In the genomic region with DNA sequence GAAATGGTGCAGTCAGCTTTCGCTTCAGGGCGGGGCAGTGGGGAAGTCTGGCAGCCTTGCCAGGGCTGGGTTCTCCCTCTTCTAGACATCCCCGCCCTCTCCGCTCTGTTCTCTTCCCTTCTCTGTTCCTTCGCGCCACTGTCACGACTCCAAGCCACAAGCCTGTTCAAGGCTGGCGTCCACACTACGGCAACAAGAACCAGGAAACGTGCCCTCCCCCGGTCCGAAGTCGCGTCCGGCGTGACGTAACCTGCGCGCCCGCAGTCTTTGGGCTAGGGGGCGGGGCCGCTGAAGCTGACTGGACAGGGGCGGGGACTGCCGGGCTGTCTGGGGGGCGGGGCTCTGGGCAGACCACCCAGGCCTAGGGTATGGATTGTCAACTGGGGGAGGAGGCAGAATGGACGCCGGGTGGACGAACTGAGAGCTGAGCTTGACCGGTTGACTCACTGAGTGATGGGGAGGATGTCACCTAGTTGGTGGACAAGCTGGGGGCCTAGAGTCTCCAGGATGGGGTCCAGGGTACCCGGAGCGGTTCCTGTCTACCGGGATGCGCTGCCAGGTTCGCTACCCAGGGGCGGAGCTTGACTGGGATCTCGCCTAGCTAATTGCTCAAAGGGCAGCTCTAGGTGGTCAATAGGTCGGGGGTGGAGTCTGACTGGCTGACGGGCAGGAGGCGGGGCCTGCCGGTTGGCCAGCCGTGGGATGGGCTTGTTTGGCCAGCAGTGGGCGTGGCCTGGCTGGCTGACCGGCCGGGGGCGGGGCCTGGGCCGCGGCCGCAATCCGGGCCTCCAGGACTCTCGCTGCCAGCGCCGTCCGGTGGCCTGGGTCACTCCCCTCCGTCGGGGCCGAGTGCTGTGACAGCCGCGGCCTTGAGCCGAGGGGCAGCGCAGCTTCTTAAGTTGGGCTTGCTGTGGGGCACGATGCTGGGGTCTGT, we compare ENCODE assay signal across 8 mouse cellular contexts. TPM values are rescaled to one million over a fixed set of nuclear protein-coding genes. Genes with fewer than 3 reads are reported as not detected.
DNase-seq lines count a peak whose midpoint lies in the region; ATAC-seq and TF ChIP-seq lines count a peak whose summit lies in the region.

A gene (plus strand): TSS at position 337 of the 934 bp plus-strand sequence.

- ATAC-seq in activated CD4-positive, CD25-positive, alpha-beta regulatory T cell, adult 4 months: peak; percentile 80
- peak; percentile 84 for ATAC-seq in megakaryocyte progenitor cell, adult 5-6 weeks (replicated peaks; ENCODE audit: poor library complexity)

- H3K4me3 ChIP-seq in cortical plate, adult 2 months (ENCODE audit: insufficient read depth, low read length): peak within 1 kb of the TSS; percentile 70

- H3K27ac ChIP-seq in cortical plate, adult 2 months (ENCODE audit: insufficient read depth, low read length): peak within 1 kb of the TSS; percentile 82

- peaks cover 2% of the 10 kb centered on the region; the same call in 1 of the 2 replicates for H3K4me1 ChIP-seq in cortical plate, adult 2 months (ENCODE audit: control insufficient read depth, insufficient read depth, low read length)

- TF ChIP-seq CTCF in cortical plate, adult 2 months (IDR thresholded peaks at IDR 0.05; ENCODE audit: extremely low read depth, insufficient read depth, low read length): no peak

- DNase-seq in gastrocnemius, postnatal 10 days: peak; percentile 98
- peak; percentile 79 for DNase-seq in induced T-regulatory cell, adult 2 months (ENCODE audit: low read depth)
- peak; percentile 88 to 96 for DNase-seq in left cerebral cortex, adult 9 months (ENCODE audit: low spot score in 2 of 2)
- DNase-seq in right cerebral cortex, postnatal 14 days: peak; percentile 98
- DNase-seq in urinary bladder, postnatal 36 days (ENCODE audit: low spot score in 2 of 2): peak; percentile 96 to 98

- peak; percentile 91 for TF ChIP-seq POLR2A in cortical plate, adult 2 months (IDR thresholded peaks at IDR 0.05; ENCODE audit: extremely low read depth, insufficient read depth, low read length)

RNA-seq across cellular contexts. Expression of the gene that starts here (rescaled TPM):
- polyA plus RNA-seq in activated CD4-positive, CD25-positive, alpha-beta regulatory T cell, adult 4 months (2017; shearing (Covaris generic)): under 1 TPM; 0.61 to 0.94 TPM
- polyA plus RNA-seq in cortical plate, adult 2 months (2012; rRNA removed): 20.1 and 21.9 TPM in 2 replicates
- total RNA-seq in gastrocnemius, postnatal 10 days (2021): 10 to 100 TPM; 23.6 to 26.4 TPM
- 10.4 and 11.1 TPM in 2 replicates for total RNA-seq in megakaryocyte progenitor cell, adult 5-6 weeks (2015)
- total RNA-seq in megakaryocyte progenitor cell, adult 5-6 weeks (2017): 8.9 and 14.0 TPM in 2 replicates

Comparison
In these comparisons a context has a peak if more than half of its experiments do, and no peak if none do; other contexts are left out.
1. Peak in every context shown above with its lines: DNase-seq, ATAC-seq, H3K4me3 ChIP-seq and H3K27ac ChIP-seq.
2. RNA of the gene that starts here (polyA plus RNA-seq): 20.1 to 21.9 TPM in cortical plate, adult 2 months; 0.61 to 0.94 TPM in activated CD4-positive, CD25-positive, alpha-beta regulatory T cell, adult 4 months; every median in the first group is over 10 times any median in the second.
3. Peak in ATAC-seq in activated CD4-positive, CD25-positive, alpha-beta regulatory T cell, adult 4 months; RNA of the gene not detected or under 1 TPM.